Mouse (Mus musculus) colon, adult 2 months (tissue): ENCODE measurements around the gene Gm4744. TPM values are rescaled to one million over a fixed set of nuclear protein-coding genes. Genes with fewer than 3 reads are reported as not detected.

Experiments used
- polyA plus RNA-seq: library from polyadenylated mRNA; depleted of rRNA; stranded (reverse); fragments of >200 nt; gene quantifications from 2 replicates; pipeline ENCODE4 v1.2.3, GENCODE M21; 2012; rRNA removed

Gene Gm4744
- not detected in 2 replicates for polyA plus RNA-seq

DNA sequence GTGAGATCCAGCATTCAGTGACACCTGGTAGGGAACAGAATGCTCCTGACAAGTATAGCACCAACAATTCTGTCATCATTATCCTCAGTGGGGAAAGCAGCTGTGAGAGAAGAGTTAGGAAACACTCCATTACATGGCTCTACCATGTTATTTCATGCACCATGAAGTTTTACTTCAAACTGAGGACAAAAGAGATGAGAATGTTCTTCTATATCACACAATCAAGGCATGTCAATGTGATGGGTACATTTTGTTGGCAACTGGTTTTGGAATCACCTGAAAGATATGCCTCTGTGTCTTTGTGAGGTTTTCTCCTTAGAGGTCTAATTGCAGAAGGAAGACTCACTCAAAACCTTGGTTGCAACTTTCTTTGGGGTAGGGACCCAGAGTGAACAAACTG lies at the start of gene Gm4744:
TSS of gene Gm4744 (minus strand) at position 101 of the 400 bp plus-strand sequence.

DNA sequence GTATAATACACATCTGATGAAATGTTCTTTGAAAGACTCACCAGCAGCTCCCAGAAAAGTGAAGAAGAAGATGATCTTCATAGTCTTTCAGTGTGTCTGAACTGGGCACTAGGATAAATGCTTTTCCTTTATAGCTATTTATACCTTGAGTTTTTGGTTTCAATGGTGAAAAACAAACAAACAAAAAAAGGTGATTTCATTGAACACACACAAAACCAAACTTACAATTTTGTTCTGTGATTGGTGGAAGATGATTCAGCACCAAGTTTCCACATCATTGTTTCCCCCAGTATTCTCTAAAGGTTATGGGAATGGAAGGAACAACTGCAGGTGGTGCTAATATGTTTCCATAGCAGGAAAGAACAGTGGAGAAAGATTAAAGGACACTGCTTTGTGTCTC lies 47.7 kb upstream of the Gm4744 start, which contains the start of gene Gm2663:
TSS of gene Gm2663 (minus strand) at position 101 of the 400 bp plus-strand sequence.

DNA sequence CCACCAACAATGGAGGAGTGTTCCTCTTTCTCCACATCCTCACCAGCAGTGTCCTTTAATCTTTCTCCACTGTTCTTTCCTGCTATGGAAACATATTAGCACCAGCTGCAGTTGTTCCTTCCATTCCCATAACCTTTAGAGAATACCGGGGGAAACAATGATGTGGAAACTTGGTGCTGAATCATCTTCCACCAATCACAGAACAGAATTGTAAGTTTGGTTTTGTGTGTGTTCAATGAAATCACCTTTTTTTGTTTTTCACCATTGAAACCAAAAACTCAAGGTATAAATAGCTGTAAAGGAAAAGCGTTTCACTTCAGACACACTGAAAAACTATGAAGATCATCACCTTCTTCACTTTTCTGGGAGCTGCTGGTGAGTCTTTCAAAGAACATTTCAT lies 12.8 kb upstream of the Gm4744 start, which contains the start of gene 1810009J06Rik:
TSS of gene 1810009J06Rik (plus strand) at position 301 of the 400 bp plus-strand sequence.

DNA sequence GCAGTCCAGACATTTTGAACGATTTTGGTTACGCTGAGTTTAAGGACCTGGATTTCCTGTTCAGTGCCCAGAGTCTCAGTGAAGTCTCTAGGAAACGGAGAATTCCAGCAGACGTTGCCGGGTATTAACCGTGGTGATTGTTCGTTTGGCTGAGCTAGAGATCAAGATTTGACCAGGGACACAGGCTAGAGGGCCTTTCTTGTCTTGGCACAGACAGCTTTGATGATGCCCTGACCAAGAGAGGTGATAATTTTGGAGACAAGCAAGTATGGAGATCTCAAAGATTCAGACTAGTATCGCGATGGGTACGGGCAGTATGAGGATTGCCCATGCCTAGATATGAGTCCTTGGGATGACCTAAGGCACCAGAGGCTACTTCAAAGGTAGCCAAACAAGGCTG lies 11.2 kb downstream of the Gm4744 start, which contains the start of gene 1700074P13Rik:
TSS of gene 1700074P13Rik (minus strand) at position 101 of the 400 bp plus-strand sequence.

DNA sequence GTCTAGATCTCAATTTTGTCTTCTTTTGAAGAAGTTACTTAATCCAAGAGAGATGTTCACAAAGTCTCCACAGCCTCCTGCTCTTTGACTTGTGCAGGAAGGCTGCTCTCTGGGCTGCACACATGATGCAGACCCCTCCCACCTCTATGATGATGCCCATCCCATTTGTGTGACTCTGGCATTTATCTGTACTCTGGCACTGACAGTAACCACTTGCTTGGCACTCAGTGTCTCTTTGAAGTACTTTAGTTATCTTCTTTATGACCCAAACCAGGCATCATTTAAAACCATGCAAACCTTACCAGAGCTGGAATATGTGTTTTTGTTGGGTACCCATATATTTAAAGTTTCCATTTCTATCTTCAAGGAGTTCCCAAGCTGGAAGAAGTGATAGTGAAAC lies 51.4 kb downstream of the Gm4744 start, which contains the start of gene Prss58:
TSS of gene Prss58 (minus strand) at position 101 of the 400 bp plus-strand sequence.

Other genes starting within 250 kb of the Gm4744 start
- gene Moxd2, start 64.4 kb downstream of the Gm4744 start, polyA plus RNA-seq = not detected in 2 replicates
- not detected in 2 replicates for gene Prss58, start 51.5 kb downstream of the Gm4744 start, polyA plus RNA-seq
- not detected in 2 replicates for gene 1700074P13Rik, start 11.3 kb downstream of the Gm4744 start, polyA plus RNA-seq
- gene 1810009J06Rik, start 12.9 kb upstream of the Gm4744 start, polyA plus RNA-seq = 0.17 TPM in 1 of 2 replicates, not detected in the other
- gene Gm2663, start 47.6 kb upstream of the Gm4744 start, polyA plus RNA-seq = not detected in 2 replicates
- gene 2210010C04Rik, start 83.6 kb upstream of the Gm4744 start, polyA plus RNA-seq = 0.56 and 713 TPM in 2 replicates